In the genomic region with DNA sequence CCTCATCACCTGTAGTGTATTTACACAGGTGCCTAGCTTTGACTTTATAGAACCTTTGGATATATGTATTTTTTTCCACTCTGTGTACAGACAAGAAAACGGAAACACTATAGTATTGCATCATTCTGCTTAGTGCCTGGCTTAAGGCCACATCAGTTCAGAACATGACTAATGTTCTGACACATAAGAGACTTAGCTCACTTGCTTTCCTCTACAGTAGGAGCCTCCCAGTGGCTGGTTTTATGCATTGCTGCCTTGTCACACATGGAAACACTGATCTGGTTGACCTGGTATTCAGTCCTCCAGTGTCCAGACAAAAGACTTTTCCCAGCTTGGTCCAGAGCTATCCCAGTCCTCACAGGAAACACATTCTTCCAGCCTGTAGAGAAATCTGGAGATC, we compare ENCODE assay signal across 7 mouse cellular contexts.
A peak's percentile ranks its signal among the peaks of the same experiment; 100 is the strongest.
DNase-seq lines count a peak whose midpoint lies in the region; ATAC-seq and TF ChIP-seq lines count a peak whose summit lies in the region.

No protein-coding gene starts in this region.

- no peak overlapping the region for H3K4me3 ChIP-seq in lung, embryonic 14.5 days (ENCODE audit: low read depth, low read length)
- no peak overlapping the region for H3K4me3 ChIP-seq in hindbrain, embryonic 12.5 days

- peak; percentile 41 for DNase-seq in layer of hippocampus, adult 11-12 months (ENCODE audit: low spot score)
- DNase-seq in layer of hippocampus, postnatal 36 days: no peak
- DNase-seq in ES-CJ7 (ENCODE audit: low read depth, low spot score): peak; percentile 6
- peak; percentile 23 to 31 for DNase-seq in adrenal gland, adult 18-20 months (ENCODE audit: low spot score in 2 of 2)
- peak; percentile 34 for DNase-seq in lung, embryonic 14.5 days

- H3K4me2 ChIP-seq in lung, embryonic 14.5 days: no peak overlapping the region
- H3K4me2 ChIP-seq in hindbrain, embryonic 12.5 days (replicated peaks): no peak overlapping the region

- no peaks in the 10 kb centered on the region for H3K27me3 ChIP-seq in lung, embryonic 14.5 days (ENCODE audit: insufficient read depth, low read length)
- H3K27me3 ChIP-seq in hindbrain, embryonic 12.5 days: no peaks in the 10 kb centered on the region

- H3K36me3 ChIP-seq in lung, embryonic 14.5 days (ENCODE audit: insufficient read depth): no peaks in the 10 kb centered on the region
- H3K36me3 ChIP-seq in hindbrain, embryonic 12.5 days: peaks cover 4% of the 10 kb centered on the region; the same call in 1 of the 2 replicates

- ATAC-seq in lung, embryonic 14.5 days (ENCODE audit: insufficient read depth): peak; percentile 44; the same call in 1 of the 2 replicates
- no peak for ATAC-seq in hindbrain, embryonic 12.5 days (ENCODE audit: low FRiP score)
- no peak for ATAC-seq in erythroblast, adult 5-6 weeks (replicated peaks; ENCODE audit: low FRiP score, poor library complexity, severe bottlenecking)

- no peaks in the 10 kb centered on the region for H3K9me3 ChIP-seq in lung, embryonic 14.5 days (ENCODE audit: low read depth, low read length)
- no peaks in the 10 kb centered on the region for H3K9me3 ChIP-seq in hindbrain, embryonic 12.5 days (replicated peaks)

- no peak overlapping the region for H3K27ac ChIP-seq in lung, embryonic 14.5 days (ENCODE audit: low read depth)
- no peak overlapping the region for H3K27ac ChIP-seq in hindbrain, embryonic 12.5 days

- WGBS in lung, embryonic 14.5 days: 46% methylated on average over 1 of the region's 1 CpGs
- 83% methylated on average over 1 of the region's 1 CpGs for WGBS in hindbrain, embryonic 12.5 days

- TF ChIP-seq CTCF in lung, embryonic 14.5 days (IDR thresholded peaks at IDR 0.05; ENCODE audit: low read depth): peak; percentile 28

- no peak overlapping the region for H3K9ac ChIP-seq in lung, embryonic 14.5 days
- H3K9ac ChIP-seq in hindbrain, embryonic 12.5 days: no peak overlapping the region

- H3K4me1 ChIP-seq in lung, embryonic 14.5 days (ENCODE audit: insufficient read depth): no peaks in the 10 kb centered on the region
- H3K4me1 ChIP-seq in hindbrain, embryonic 12.5 days: no peaks in the 10 kb centered on the region

Comparison
In these comparisons a context has a peak if more than half of its experiments do, and no peak if none do; other contexts are left out.
1. DNase-seq: peak in layer of hippocampus, adult 11-12 months (single experiment), ES-CJ7 (single experiment), adrenal gland, adult 18-20 months (2 of 2) and lung, embryonic 14.5 days (single experiment); none in layer of hippocampus, postnatal 36 days (0 of 2).